Mouse (Mus musculus) thymus, postnatal 10 days (tissue): Measurements from ENCODE around the gene Abca2.
"Not testable (repeated sequence)": the region's sequence is repeated elsewhere in the genome, so short reads cannot be mapped to it uniquely, and the experiment has no call there.

Experiments used
- DNase-seq, 2 experiments: peaks; one replicate each; pipeline ENCODE4 v3.0.0; 2021; ENCODE audit warnings: low spot score in 2 of 2

The Abca2 gene

GRCm38 (mm10) chr2:25428442-25429236, at the start of gene Abca2:
Gene Abca2, plus strand, starts transcription at chr2:25428703.
- peak; percentile 91 to 97 for DNase-seq

- DNase-seq = no peak
These were observed 44.0 kb upstream of the Abca2 start for GRCm38 (mm10) chr2:25384492-25384891.

DNA sequence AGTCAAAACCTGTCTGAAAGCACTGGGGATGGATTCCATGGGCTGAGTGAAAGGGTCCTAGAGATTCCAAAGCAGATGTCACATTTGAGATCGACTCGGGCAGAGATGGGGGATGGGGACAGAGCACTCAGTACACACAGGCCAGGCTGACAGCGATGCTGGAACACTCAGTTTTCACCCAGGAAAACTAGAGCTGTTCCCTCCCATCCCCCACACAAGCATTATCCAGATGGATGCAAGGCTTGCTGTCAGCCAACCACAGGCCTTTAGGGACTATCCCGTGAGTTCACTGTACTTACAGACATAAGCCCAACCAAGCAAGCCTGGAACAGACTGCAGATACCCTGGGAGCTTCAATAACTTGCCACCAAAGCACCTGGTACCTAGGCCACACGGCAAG, 37.2 kb upstream of the Abca2 start:
- DNase-seq = no peak

DNA sequence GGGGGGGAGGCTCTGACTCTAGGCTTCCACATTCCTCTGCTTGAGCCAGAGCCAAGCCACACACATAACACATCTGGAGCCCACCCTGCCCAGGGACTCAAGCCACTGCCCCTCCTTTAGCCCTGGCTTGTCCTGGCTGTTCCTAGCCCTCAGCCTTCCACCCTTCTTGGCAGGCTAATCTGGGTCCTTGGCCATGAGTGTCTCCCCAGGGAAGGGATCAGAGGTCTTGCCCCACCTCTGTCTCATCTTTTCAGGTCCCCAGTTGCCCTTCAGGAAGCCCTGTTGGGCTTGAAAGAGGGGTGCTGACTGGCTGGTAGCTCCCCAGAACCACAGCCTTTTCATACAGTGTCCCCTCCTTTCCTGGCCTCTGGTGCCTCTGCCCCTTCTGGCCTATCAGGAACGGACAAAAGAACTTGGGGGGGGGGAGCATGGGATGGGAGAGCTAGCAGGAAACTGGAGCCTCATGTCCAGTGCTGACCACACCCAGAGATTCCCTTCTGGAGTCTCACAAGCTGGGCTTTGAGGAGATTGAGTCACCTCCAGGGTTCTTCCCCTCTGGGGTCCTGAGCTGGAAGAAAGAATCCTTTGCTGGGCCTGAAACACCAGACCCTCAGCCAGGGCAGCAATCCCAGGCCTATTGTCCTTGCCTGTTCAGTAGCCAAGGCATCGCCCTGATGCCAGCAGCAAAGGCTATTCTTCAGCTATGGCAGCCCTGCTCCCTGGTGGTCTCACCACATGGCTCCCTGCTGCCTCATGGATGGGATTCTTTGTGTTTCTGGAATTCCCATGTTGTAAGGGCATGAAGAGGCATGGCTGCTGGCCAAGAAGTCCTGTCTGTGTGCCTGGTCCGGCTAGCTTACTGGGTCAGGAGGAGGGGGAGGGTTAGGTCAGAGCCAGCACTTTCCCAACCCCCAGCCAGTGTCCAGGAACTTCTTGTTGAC, 34.0 kb upstream of the Abca2 start:
- DNase-seq = no peak

DNA sequence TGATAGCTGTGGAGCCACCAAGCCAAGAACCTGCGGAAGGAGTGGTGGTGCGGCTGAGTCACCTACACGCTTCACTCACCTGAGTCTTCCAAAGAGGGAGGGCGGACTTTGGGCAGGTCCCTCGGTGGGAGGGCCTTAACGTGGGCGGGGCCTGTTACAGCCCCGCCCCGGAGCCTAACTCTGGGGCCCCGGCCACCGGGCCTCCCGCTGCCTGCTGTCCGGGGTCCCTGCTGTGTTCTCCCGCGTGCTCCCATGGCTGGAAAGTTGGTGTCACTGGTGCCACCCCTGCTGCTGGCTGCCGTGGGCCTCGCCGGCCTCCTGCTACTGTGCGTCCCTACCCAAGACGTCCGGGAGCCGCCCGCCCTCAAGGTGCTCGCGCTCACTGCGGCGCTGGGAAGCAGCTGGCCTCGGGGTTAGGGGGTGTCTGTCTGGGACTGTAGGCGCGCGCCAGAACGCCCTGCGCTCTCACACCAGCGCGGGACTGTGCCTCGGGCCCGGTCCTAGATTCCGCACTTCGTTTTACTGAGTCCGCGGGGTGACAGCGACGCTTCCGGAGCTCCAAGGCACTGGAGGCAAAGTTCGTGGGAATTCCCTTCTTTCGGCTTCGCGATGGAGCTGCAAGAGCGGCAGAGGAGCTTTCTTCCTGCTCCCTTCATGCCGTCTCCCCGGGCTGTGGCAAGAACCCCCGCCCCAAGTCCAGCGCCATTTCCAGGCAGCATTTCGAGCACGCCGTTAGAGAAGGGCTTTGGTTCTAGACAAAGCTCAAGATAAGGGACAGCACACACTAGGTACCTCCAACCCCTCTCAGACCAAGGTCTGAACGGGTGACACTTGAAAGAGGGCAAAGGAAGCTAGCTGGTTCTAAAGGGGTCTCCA, 32.5 kb upstream of the Abca2 start, which contains the start of gene Entpd2:
Gene Entpd2 (plus strand): TSS at position 154 of the 876 bp plus-strand sequence.
- DNase-seq = no peak

GRCm38 (mm10) chr2:25396597-25396983, 31.9 kb upstream of the Abca2 start:
- DNase-seq = no peak

- DNase-seq = no peak
These were observed 31.5 kb upstream of the Abca2 start for GRCm38 (mm10) chr2:25397010-25397409.

DNA sequence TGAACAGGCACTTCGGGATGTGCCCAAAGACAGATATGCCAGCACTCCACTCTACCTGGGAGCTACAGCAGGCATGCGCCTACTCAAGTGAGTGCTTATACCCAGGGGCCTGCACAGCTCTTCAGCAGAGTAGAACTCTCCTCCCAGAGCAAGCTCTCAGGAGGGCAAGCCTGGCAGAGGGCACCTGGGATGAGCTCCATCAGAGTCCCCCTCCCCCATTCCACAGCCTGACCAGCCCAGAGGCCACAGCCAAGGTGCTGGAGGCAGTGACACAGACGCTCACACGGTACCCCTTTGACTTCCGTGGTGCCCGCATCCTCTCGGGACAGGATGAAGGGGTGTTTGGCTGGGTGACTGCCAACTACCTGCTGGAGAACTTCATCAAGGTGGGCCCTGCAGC, 30.4 kb upstream of the Abca2 start:
- no peak for DNase-seq

DNA sequence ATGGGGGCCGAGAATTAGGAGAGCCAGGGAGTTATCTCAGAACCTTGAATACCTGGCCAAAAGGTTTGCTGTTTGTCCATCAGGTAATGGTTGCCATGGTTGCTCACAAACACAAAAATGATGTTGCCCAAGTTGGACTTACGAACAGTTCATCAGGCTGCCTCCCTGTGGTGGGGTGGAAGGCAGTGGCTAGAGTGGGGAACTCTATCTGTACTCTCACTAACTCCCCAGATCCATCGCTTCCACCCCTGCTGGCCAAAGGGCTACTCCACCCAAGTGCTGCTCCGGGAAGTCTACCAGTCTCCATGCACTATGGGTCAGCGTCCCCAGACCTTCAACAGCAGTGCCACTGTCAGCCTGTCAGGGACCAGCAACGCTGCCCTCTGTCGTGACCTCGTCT, 29.5 kb upstream of the Abca2 start, which contains the start of gene Npdc1:
Gene Npdc1 (plus strand): TSS at position 301 of the 400 bp plus-strand sequence.
- DNase-seq = no peak

DNA sequence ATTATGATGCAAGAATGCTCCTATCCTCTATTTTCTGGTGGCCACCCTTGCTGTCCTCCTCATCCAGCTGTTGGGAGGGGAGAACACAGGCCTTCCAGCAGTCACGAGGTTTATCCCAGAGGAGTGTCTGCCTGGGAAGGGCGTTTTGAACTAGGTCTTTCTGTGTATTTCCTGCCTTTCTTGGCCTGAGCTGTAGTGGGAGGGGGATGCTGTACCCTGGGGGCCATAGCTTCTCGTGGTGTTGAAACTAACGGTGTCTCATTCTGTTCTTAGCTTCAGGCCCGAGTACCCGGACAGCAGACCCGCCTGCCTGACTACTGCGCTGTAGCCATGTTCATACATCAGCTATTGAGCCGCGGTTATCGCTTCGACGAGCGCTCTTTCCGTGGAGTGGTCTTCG, 28.2 kb upstream of the Abca2 start:
- DNase-seq = no peak

DNA sequence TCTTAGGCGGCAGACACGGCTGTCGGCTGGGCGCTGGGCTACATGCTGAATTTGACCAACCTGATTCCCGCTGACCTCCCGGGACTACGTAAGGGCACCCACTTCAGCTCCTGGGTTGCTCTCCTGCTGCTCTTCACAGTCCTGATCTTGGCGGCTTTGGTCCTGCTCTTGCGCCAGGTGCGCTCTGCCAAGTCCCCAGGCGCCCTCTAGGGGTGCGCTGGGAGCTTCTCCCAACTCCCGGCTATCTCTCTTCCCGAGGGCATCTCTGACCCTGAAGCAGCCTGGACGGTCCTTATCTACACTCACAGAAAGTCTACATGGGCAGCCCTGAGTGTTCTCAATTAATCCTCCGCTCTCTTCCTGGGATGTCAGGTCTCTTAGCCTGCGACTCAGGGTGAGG, 27.7 kb upstream of the Abca2 start:
- DNase-seq = peak in 1 of 2 experiments; percentile 39

- DNase-seq = peak; percentile 63 to 89
These were observed 26.0 kb upstream of the Abca2 start for GRCm38 (mm10) chr2:25402377-25402971.

DNA sequence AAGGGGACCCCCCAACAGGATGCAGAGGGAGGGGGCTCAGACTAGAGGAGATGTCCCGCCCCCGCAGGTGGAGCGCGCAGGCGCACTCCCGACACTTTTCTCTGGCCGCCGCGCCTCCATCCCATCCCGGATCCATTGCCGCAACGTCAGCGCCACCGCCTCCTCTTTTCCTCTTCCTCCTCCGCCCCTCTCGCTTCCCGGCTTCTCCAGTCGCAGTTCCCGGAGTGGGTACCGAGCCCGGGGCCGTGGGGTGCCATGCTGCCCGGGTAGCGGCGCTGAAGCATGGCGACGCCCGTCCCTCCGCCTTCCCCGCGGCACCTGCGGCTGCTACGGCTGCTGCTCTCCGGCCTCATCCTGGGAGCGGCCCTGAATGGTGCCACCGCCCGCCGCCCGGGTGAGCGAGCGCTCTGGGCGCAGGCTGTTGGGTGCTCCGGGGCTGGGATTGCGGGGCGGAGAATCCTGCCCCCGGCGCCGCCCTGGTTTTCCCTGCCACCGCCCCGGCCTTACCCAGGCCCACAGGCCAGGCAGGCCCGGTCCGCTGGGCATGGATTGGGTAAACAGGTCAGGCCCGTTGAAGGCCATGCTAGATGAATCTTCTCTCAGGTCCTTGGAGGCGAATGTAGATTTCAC, 25.4 kb upstream of the Abca2 start:
- peak in 1 of 2 experiments; percentile 27 for DNase-seq

DNA sequence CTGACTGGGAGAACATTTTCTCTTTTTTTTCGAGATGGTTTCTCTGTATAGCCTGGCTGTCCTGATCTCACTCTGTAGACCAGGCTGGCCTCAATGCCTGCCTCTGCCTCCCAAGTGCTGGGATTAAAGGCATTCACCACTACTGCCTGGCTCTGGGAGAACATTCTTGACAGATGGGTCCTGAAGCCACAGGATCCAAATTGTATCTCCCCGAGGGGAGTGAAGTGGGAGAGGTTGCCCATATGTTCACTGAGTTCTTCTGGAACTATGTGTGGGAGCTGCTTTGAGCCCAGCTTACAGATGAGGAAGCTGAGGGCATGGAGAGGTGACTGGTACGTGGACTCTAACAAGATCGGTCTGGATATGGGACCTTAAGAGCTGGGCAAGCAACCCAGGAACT, 24.5 kb upstream of the Abca2 start:
- DNase-seq = no peak

- peak in 1 of 2 experiments; percentile 2 for DNase-seq
These were observed 19.6 kb upstream of the Abca2 start for GRCm38 (mm10) chr2:25408908-25409307.

DNA sequence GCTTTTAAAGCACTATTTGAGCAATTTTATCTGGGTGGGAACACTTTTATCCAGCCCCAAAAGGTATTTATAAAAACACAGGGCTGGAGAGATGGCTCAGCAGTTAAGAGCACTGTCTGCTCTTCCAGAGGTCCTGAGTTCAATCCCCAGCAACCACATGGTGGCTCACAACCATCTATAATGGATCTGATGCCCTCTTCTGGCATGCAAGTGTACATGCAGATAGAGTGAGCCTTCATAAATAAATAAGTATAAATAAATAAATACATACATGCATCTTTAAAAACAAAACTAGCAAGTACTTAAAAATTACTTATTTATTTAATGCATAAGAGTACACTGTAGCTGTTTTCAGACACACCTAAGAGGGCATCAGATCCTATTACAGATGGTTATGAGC, 15.1 kb upstream of the Abca2 start:
- not testable (repeated sequence) for DNase-seq

DNA sequence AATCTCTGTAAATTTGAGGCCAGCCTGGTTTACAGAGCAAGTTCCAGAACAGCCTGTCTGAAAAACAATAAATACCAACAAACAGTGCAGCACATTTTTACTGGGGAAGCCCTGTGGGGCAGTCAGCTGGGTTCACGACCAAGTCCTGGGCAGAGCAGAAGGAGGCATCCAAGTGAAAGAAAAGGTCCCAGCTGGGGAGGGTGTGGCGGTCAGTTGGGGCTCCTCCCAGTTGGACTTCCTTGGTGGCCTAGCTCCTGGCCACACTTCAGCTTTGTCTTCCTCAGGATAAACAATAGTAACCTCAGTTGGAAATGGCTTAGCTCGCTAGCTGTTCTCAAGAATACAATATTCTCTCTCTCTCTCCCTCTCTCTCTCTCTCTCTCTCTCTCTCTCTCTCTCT, 11.1 kb upstream of the Abca2 start:
- no peak for DNase-seq

GRCm38 (mm10) chr2:25421896-25422295, 6.6 kb upstream of the Abca2 start:
- peak; percentile 27 to 68 for DNase-seq

- peak; percentile 17 to 35 for DNase-seq
These were observed 5.7 kb upstream of the Abca2 start, which contains the start of gene Fut7 for GRCm38 (mm10) chr2:25422587-25423410. Gene Fut7, plus strand, starts transcription at chr2:25423267.

DNA sequence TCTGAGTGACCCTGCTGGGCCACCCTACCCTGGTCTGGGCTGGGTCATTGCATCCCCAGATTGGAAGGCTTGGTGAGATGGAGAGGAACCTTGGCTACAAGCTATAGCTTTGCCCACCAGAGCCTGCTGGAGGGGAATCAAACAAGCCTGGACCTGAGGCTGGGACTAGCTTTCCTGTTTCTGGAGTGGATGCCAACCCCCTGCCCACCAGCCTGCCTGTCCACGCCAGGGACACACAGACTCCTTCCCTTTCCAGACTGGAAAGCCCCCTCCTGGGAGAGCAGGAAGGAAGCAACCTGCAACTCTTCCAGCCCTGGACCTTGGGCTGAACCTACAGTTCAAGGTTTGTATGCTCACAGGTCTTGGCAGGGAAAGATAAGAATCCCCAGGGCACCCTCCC, 4.9 kb upstream of the Abca2 start:
- DNase-seq = no peak
